Mouse (Mus musculus): ENCODE results near the gene Smtnl2.

The Smtnl2 gene

DNA sequence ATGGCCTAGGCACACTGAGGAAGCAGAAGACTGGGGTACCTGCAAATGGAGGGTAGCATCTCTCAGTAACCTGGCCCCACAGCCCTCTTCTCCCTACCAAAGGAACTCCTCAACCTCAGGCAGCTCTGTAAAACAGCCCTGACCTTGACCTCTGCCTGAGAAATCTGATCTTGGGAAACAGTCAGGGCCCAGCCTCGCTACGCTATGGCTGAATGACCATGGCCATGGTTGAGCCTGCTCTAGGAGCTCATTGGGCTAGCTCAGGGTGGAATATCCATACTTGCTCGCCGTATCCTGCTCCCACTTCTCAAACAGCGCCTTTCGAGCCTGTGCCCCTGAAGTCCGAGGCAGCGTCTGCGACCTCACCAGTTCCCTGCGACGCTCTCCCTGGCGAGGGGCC, 10.4 kb downstream of the Smtnl2 start:
- no peak for DNase-seq (ENCODE audit: low spot score)

DNA sequence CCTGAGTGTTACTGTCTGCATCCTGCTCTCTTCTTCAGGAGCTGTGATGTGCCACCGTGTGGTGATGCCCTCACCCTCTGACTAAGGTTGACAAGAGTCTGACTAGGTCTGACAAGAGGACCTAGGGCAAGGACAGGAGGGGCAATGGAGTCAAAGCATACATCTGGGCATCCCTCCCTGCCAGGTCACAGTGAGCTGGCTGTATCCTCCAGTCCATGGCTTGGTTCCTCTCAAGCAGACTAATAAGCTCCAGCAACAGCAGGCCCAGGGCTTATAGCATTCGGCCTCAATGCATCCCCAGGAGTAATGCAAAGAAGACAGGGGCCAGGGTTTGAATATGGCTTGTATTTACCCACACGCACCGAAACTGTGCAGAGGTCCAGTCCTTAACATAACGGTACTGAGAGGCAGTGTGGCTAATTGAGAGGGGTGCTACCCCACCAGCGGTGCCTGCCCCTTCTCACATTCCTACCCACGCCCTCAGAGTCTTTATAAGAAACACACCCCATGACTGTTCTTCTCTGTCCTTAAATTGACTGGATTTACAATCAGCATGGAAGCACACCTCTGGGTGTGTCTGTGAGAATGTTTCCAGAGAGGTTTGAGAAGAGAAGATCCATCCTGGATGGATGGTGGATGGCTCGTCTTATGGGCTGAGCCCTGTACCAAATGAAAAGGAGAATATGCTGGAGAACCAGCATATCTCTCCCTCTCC, 13.5 kb downstream of the Smtnl2 start:
- no peak for DNase-seq (ENCODE audit: low spot score)

DNA sequence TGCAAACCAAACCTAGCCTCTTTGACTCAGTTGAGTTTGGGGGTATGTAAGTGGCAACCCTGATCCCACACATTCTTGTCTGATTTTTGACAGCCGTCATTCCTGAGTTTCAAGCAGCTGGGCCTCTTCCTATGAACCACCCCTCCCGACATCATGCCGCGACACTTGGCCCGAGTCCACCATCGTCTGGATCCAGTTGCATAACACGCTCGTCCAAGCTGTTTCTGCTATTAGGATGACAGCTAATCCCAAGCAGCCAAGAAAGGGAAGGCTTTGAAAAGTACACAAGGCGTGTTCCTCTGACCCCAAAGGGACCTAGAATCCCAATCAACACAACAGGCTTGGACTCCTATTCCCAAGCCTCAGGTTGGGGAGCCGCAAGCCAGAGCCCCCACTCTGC, 14.4 kb downstream of the Smtnl2 start:
- peak; percentile 51 for DNase-seq (ENCODE audit: low spot score)

DNA sequence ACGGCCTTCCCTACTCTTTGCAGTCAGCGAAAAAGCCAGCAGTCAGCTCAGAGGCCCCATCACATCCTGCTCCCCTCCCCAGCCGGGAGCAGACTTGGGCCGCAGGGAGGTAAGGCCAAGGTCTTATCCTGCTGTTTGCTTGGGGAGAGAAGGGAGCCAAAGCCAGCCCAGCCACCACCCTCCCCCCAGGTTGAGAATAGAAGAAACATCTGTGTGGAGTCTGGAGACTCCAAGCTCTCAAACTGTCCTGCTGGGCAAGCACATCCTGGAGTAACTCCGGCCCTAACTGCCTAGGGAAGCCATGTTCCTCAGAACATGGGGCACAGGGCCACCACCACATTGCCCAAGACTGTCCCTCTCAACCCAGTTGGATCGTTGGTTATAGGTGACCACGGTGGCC, 14.9 kb downstream of the Smtnl2 start:
- peak; percentile 45 for DNase-seq (ENCODE audit: low spot score)

DNA sequence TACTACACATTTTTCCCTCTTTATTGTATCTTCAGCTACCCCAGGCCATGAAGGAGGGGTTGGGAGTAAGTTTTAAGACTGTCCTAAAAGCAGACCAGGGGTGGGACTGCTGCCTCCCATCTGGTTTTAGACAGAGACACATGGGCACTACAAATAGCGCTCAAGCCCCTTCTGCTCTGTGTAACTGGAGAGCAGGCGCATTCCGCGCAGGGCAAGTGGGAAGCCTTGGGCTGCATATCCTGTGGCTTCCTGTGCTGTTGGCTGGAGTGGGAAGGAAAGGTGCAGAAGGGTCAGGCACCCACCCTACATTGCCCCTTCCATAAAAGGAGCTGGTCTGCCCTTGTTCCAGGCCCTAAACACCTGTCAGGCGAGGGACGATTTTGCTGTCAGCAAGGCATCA, 15.9 kb downstream of the Smtnl2 start:
- no peak for DNase-seq (ENCODE audit: low spot score)

DNA sequence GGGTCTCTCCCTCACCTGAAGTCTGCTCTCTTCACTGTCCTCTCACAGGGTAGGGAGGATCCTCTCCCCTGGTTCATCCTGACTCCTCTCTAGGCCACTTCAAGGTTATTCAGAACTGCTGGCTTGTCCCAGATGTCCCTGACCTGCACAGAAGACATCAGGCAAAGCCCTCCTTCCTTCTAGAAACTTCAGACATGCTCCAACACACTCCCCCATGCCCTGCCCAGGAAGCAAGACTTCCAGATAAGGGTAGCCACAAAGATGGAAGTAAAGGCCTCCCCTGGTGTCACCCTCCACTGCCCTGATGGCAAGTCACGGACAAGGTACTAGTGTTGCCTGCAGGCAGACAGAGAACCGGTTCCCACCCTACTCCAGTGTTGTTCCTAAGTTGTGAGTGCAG, 16.8 kb downstream of the Smtnl2 start:
- DNase-seq (ENCODE audit: low spot score): no peak

DNA sequence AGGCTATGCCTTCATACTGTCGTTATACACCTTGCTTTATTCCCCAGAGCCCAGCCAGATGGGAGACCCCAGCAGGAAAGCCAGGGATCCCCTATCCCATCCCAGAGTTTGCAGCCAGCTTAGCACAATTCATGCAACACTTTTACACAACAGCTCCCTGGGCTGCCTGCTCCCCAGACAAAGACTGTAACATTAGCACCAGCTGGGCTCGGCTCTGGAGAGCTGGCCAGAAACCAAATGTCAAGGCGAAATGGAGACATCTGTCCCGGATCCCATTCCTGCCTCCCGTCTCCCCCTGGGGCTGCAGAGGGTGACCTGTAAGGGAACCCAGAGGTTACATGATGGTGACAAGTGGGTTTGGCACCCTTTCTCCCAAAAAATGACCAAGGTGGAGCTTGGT, 17.8 kb downstream of the Smtnl2 start:
- DNase-seq (ENCODE audit: low spot score): no peak

DNA sequence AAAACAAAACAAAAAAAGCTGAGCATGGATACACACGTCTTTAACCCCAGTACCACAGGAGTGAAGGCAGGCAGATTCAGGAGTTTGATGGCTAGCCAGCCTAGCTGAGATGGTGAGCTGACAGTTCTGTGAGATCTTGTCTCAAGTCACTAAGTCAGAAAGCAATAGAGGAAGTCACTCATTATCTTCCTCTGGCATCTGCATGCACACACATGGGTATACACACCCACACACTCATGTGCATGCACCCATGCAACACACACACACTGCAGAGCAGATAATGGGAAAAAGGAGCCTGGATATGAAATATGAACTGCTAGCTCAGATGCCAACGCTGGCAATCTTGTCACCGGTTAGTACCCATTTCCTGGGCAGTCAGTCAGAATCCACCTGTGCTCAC, 18.3 kb downstream of the Smtnl2 start:
- DNase-seq (ENCODE audit: low spot score): no peak

DNA sequence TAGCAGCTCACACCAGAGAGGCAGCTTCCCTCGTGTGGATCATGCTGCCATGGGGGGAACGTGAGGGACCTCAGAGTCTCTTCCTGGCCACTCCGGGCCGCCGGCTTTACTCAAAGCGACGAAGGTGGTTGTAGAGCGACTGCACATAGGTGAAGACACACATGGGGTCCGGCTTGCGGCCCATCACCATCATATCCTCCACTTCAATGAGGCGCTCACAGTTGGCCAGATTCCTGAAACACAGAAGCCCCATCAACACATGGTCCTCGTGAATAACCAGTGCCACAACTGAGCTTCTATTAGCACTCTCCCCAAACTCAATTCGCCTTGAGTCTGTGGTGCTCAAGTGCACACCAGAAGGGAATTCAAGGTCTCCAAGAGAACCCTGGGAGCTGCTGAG, 20.3 kb downstream of the Smtnl2 start:
- no peak for DNase-seq (ENCODE audit: low spot score)

DNA sequence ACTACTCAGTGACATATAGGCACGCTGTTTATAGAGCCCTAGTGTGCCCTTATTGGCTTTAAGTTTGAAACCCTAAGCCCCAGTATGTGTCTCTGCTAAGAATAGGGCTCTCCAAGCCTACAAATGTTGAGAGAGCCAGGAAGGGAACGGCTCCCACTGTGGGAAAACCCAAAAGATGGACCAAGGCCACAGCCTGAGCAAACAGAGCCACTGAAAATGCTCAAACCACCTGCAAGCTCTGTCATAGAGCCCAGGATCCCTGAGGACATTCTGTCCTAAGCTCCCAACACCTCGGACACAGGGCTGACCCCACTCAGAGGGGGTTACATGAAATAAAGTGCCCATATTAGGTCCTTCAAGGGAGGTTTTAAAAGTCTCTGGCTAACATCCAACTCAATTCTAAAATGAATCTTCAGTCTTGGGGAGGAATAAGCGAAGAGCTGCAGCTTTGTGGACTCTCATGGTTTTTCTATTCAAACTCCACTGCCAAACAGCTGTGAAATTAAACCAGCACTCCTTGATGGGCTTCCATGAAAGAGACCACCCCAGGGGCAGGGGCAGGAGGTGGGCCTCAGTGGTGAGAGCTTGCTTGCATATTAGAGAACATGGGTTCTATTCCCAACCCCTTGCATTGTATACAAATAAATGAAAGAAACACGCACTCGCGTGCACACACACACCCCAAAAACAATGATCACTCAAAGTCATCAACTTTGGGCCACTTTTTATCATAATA, 21.9 kb downstream of the Smtnl2 start:
- DNase-seq (ENCODE audit: low spot score): no peak

DNA sequence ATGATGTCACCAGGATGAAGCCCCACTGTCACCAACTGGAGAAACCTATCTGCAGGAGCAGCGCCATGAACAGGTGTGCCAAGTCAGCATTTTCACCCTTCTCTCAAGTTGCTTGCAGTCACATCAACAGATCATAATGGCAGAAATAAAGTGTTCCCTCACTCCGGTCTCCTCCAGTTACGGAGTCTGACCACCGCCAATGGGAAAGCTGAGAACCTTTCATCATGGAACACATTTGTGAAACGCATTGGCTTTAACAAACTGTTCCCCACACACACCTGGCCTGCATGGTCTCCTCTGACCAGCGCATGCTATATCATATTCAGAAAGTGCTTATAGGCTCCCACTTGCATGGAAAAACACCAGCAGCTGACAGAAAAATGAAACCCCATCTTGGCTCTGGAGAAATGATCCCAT, 23.4 kb downstream of the Smtnl2 start:
- no peak for DNase-seq (ENCODE audit: low spot score)

DNA sequence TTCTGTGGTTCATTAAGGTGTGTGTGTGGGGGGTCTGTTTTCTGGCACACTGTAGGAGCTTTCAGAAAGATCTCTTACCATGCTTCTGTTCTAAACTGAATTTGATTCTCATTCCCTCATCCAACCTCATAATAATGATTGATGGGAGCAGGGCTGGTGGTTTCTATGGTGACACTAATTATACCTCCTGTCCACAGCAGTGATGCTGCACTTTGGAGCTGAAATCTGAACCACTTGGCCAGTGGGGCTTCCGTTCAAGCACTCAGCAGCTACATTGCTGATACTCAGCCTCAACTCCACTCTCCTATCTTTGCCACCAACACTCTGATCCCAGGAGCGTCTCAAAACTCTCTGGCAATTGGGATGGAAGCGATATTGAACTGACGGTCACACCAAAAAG, 32.2 kb downstream of the Smtnl2 start:
- no peak for DNase-seq (ENCODE audit: low spot score)

DNA sequence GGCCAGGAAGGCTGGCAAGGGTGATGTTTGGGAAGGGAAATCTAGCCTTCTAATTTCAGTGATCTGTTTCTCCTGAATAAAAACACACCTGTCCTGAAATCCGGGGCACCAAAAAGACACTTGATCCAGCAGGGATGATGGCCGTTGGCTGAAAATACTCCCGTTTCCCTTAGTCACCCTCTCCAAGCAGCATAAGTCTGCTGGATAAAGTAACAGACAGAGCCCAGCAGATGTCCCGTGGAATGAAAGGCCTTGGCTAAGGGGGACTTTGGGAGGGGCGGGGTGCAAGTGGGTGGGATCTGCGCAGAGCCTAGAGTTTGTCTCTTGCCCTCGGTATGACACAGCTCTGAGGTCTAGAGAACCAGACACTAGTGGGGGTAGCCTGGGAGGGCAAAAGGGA, 33.3 kb downstream of the Smtnl2 start:
- DNase-seq (ENCODE audit: low spot score): no peak

DNA sequence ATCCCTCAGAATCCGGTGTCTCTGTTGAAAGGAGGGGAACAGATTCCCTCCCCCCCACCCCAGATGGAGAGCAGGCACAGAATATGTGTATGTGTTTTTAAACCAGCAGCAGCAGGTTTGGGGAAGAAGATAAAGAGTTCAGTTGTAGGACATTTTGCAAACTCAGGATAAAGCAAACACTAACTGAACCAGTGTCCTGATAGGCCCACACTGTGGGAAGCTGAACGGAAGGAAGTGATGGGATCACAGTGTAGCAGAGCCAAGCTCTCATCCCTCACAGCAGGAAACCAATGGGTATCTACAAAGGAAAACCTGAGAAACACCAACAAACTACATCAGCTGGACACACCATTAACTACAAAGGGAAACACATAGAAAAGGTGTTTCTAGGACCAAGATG, 35.0 kb downstream of the Smtnl2 start:
- DNase-seq (ENCODE audit: low spot score): no peak

DNA sequence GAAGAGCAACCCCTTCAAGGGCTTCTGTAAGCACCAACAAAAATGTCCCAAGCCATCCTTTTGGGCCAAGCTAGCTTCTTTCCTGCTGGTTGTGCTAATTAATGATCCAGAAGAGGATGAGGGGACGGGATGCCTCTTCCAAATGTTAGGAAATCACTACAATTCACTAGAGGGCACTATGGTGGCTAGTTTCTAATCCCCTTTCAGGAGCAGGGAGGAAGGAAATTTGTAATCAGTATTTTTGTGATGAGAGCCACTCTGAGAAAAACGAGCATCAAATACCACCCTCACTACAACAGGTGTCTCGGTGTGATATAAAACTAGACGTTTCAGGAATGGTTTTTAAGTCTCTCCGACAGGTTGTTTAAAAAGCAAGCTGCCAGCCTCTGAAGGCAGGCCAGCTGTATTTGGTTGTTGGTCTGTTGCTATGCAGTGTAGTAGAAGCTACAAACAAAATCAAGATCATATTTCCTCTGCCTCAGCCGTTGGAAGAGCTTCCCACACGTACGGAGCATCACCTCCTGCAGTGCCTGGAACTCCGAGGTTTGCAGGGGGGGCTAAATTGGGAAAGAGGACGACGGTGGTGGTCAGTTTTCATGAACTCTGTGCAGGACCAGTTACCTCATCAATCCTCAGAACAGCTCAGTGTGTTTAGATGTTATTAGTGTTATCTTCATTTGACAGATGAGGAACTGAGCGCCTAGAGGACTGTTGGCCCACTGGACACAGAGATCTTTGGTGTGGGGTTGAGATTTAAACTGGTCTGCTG, 41.4 kb downstream of the Smtnl2 start:
- DNase-seq (ENCODE audit: low spot score): no peak

DNA sequence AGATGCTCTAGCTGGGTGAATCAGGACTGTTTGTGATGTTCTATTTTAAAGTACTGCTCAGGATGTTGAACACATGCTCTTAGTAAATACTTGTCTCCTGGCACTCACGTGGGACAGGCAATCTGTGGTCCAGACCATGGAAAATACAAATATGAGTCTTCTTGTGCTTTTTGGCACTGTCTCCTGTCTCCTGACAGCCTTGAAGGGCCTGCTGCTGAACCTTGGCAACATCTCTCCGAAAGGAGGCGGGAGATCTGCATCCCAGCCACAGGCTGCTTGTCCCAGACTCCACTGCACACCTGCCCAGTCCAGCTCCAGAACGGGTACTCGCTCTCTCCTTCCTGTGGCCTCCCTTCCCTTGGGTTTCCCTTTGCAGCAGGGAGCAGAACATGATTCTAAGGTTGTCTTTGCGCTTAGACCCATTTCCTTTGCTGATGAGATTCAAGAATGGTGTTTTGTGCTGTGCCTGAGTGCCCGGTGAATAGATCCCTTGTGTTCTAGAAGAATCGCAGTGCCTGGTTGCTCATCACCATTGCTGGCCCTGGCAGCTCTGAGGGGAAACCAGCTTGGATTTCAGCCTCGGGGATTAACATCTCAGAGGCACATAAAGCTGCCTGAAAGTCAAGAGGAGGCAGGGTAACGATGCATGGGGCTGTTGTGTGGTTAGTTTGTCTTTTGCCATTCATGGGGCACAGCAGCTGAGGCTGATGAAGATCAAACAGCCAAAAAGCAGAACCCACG, 43.4 kb downstream of the Smtnl2 start:
- no peak for DNase-seq (ENCODE audit: low spot score)

DNA sequence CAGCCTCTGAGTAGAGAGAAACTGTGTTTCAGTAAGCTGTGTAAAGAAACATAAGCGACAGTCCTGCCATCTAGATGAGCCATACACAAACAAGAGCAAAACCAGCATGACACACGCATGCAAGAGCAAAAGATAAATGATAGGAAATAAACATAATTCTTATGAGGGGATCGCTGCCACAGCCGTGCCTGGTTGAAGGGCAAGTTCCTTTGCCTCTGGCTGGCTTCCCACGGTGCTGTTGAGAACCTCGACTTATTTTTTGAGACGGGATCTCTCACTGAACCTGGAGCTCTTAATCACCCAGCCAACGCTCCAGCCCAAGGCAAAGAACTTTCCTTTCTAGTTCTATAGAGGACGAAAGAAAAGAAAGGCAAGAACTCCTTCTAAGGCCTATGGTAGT, 45.4 kb downstream of the Smtnl2 start:
- DNase-seq (ENCODE audit: low spot score): no peak

DNA sequence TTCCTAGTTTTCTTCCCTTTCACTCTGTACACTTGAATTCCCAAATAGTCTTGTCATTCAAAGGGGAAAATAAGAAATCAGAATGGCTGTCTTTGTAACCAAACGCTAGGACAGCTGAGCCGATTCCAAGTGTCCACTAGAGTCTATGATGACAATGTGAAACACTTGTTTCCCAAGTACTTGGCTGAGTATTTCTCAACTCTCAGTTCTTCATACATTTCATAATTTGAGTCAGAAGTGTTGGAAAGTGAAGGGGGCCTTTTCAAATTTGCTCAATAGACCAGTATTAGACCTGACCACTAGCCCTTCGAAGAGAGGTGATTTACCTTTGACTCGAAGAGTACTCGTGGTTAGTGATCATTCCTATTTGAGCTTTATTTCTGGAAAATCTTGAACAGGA, 47.0 kb downstream of the Smtnl2 start:
- DNase-seq (ENCODE audit: low spot score): no peak

DNA sequence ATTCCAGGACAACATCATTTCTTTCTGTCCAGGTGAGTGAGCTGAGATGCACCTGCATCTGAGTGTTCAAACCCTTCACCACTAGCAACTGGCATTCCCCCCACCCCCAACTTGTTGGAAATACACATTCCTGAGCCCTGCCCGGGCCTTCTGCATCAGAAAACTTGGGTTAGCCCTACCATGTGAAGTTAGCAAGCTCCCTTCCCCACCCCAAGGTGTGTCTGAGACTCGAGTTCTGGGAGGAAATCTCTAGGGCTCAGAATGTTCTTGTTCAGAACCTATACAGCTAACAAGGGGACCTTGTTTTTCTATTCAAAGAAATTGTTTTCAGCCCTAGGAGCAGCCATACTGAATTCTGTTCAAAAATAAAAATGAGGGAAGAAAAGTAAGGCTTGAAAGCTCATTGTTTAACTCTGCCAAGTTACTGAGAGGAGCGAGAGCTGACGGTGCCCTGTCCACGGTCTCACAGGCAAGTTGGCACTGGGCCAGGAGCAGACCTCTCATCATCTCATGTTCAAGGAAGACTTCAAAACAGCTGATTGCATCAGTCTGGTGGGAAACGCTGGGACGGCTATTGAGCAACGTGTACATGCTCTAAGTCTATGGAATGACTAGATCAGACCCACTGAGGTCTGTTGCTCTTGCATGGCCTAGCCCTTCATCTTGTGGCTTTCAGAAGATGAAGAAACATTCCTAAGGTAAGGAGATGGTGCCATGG, 47.8 kb downstream of the Smtnl2 start:
- no peak for DNase-seq (ENCODE audit: low spot score)

DNA sequence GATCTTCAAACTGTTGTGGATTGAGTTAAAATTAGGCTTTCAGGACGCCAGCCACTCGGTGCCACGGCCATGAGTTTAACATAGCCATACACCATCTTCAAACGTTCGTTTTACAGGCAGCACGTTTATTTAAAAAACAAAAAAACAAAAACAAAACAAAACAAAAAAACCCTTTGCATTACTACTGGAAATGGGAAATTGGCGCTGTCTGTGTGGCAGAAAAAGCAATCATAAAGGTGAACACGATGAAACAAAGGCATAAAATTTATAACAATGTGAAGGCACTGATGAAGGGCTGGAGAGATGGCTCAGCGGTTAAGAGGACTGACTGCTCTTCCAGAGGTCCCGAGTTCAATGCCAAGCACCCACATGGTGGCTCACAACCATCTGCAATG, 49.2 kb downstream of the Smtnl2 start, which contains the start of gene Tekt1:
TSS of gene Tekt1 (minus strand) at position 96 of the 395 bp plus-strand sequence.
- no peak for DNase-seq (ENCODE audit: low spot score)

Data from ovary, postnatal 36 days (tissue).